Mouse (Mus musculus) liver, embryonic 16.5 days (tissue): ENCODE results near the gene Cntn5. TPM values are rescaled to one million over a fixed set of nuclear protein-coding genes. Genes with fewer than 3 reads are reported as not detected.

Source experiments
- ATAC-seq: fragments of 200-750 bp; cut with Nextera tagmentation; 2 replicates; pipeline ENCODE4 v1.8.0; 2017; ENCODE audit warnings: low read depth, mild to moderate bottlenecking, moderate number of reproducible peaks, moderate library complexity
- H3K27ac ChIP-seq: fragments of 300-500 bp; sonication (generic); 2 replicates; pipeline ENCODE4 v1.5.1; 2014; ENCODE audit warnings: mild to moderate bottlenecking, low read length
- H3K27me3 ChIP-seq: fragments of 300-500 bp; sonication (generic); 2 replicates; pipeline ENCODE4 v1.6.1; 2014; ENCODE audit warnings: low read depth, low read length, mixed read lengths; ENCODE audit not compliant: control insufficient read depth, insufficient read depth
- H3K36me3 ChIP-seq: fragments of 300-500 bp; sonication (generic); 2 replicates; pipeline ENCODE4 v1.6.1; 2014; ENCODE audit warnings: mild to moderate bottlenecking; ENCODE audit not compliant: control insufficient read depth, insufficient read depth
- H3K4me1 ChIP-seq: fragments of 300-500 bp; sonication (generic); 2 replicates; pipeline ENCODE4 v1.6.1; 2014; ENCODE audit warnings: low read depth, low read length, mixed read lengths; ENCODE audit not compliant: control insufficient read depth
- H3K4me2 ChIP-seq: fragments of 300-500 bp; sonication (generic); 2 replicates; pipeline ENCODE4 v1.6.1; 2014; ENCODE audit warnings: low read depth, low read length, mixed read lengths
- H3K4me3 ChIP-seq: fragments of 300-500 bp; sonication (generic); 2 replicates; pipeline ENCODE4 v1.5.1; 2014; ENCODE audit warnings: low read depth, mild to moderate bottlenecking, low read length
- H3K9ac ChIP-seq: fragments of 300-500 bp; sonication (generic); 2 replicates; pipeline ENCODE4 v1.6.1; 2014; ENCODE audit warnings: low read depth, low read length
- H3K9me3 ChIP-seq: fragments of 300-500 bp; sonication (generic); replicated peaks from 2 replicates; pipeline ENCODE4 v1.6.1; 2016; ENCODE audit warnings: low read length; ENCODE audit not compliant: control insufficient read depth
- WGBS: fragments of 180-500 bp; shearing (Covaris S2); extraction: QIAGEN DNeasy Blood & Tissue Kit; methylation state at CpG from one replicate; pipeline ENCODE4 v1.1.7; 2014; ENCODE audit not compliant: insufficient replicate concordance; 5-methylcytosine and 5-hydroxymethylcytosine counted together
- polyA plus RNA-seq: library from polyadenylated mRNA; unstranded; fragments of >200 nt; fragmentation: Nextera tagmentation; extraction: Ambion mirVana; gene quantifications from 2 replicates; pipeline ENCODE4 v1.2.1, GENCODE M21; 2015

Cntn5 gene
- polyA plus RNA-seq, 1 experiment from 2014 or later: not detected

DNA sequence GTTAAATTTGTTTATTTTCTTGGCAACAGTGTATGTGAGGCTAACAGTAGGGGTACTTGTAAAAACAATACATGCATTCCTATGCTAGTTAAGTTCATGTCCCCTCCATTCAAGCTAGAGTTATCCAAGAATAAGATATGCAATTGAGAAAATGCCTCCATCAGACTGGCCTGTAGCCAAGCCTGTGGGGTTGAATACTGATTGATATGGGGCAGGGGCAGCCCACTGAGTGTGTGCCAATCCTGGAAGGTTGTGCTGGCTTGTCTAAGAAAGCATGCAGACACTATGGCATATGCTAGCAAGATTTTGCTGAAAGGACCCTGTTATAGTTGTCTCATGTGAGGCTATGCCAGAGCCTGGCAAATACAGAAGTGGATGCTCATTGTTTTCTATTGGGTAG, 1196.8 kb downstream of the Cntn5 start:
- ATAC-seq: no peak

DNA sequence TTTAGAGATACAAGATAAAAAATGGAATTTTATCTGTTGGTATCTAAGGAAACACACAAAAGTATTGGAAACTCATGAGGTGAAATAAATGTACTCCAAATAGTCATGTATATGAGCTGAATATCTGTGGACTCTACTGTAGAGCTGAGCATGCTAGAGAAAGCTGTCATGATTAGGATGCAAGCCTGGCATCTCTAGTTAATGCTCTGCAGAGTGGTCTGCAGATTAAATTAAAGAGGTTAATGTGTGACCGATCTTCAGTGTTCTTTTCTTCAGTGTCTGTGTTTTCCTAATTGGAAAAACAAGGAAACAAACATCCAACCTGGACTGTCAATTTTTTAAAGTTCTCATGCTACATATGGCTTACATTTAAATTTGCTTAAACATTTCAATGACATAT, 1199.4 kb downstream of the Cntn5 start:
- H3K27me3 ChIP-seq: no peaks in the 10 kb centered on the region
- H3K9ac ChIP-seq: no peak overlapping the region
- H3K4me3 ChIP-seq: no peak overlapping the region
- no peaks in the 10 kb centered on the region for H3K9me3 ChIP-seq
- no peak for ATAC-seq
- no peak overlapping the region for H3K27ac ChIP-seq
- H3K36me3 ChIP-seq: no peaks in the 10 kb centered on the region
- no peak overlapping the region for H3K4me2 ChIP-seq
- H3K4me1 ChIP-seq: no peaks in the 10 kb centered on the region
- 70% methylated on average over 1 of the region's 1 CpGs for WGBS

More for the DNA sequence above, 1196.8 kb downstream of the Cntn5 start:
- Histone ChIP-seq H3K36me3 (no peaks in the 10 kb centered on the region), H3K4me2 (no peak overlapping the region), H3K9ac (no peak overlapping the region), H3K27me3 (no peaks in the 10 kb centered on the region), H3K9me3 (no peaks in the 10 kb centered on the region), H3K4me1 (no peaks in the 10 kb centered on the region), H3K4me3 (no peak overlapping the region), H3K27ac (no peak overlapping the region)

GRCm38 (mm10) chr9:9696636-9697035, 1207.9 kb downstream of the Cntn5 start:
- Histone ChIP-seq H3K4me2 (no peak overlapping the region), H3K36me3 (no peaks in the 10 kb centered on the region), H3K9me3 (no peaks in the 10 kb centered on the region), H3K9ac (no peak overlapping the region), H3K4me1 (no peaks in the 10 kb centered on the region), H3K27ac (no peak overlapping the region), H3K27me3 (no peaks in the 10 kb centered on the region), H3K4me3 (no peak overlapping the region)
- ATAC-seq: no peak
- WGBS: 55% methylated on average over 3 of the region's 3 CpGs

- Histone ChIP-seq H3K36me3 (no peaks in the 10 kb centered on the region), H3K27ac (no peak overlapping the region), H3K4me1 (no peaks in the 10 kb centered on the region), H3K4me3 (no peak overlapping the region), H3K9me3 (no peaks in the 10 kb centered on the region), H3K9ac (no peak overlapping the region), H3K4me2 (no peak overlapping the region), H3K27me3 (no peaks in the 10 kb centered on the region)
- ATAC-seq: no peak
- 30% methylated on average over 5 of the region's 5 CpGs for WGBS
These were observed 1222.2 kb downstream of the Cntn5 start for GRCm38 (mm10) chr9:9682348-9682884.

DNA sequence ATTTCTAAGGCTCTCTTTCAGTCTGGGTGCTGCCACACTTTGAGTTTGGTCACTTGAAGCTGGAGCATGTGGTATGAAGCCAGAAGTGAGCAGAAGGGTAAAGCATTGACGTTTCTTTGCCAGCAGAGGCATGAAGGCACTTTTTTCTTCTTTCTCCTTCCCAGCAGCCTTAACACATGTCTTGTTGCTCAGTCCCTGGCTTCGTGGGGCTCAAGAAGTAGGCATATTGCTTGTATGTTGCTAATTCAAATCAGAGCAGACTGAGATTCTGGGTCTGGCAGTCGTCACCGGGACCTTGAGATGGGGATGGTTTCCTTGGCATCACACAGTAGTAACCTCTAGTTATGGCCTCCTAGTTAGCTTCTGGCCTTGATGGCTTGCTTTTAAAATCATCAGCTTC, 1228.5 kb downstream of the Cntn5 start:
- no peaks in the 10 kb centered on the region for H3K36me3 ChIP-seq
- H3K9me3 ChIP-seq: no peaks in the 10 kb centered on the region
- H3K9ac ChIP-seq: no peak overlapping the region
- WGBS: 54% methylated on average over 4 of the region's 4 CpGs
- H3K27ac ChIP-seq: no peak overlapping the region
- H3K4me1 ChIP-seq: no peaks in the 10 kb centered on the region
- H3K27me3 ChIP-seq: no peaks in the 10 kb centered on the region
- no peak overlapping the region for H3K4me2 ChIP-seq
- H3K4me3 ChIP-seq: no peak overlapping the region
- no peak for ATAC-seq

DNA sequence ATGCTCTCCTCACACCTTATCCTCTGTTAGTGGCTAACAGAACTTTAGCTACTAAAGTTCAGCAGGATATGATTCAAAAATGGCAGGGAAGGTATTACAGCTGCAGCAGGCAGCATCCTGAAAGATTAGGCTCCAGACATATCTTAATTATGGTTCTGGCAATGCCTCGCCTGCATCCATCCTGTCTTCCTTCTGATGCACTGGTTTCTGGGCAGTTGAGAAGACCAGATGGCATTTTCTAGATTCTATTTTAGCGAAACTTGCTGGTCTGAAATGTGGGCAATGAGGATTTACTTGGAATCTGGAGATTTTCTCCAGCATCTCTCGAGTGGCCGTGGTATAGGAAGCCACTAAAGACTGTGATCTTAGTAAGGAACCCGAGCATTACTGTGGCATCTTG, 1230.0 kb downstream of the Cntn5 start:
- no peak for ATAC-seq
- Histone ChIP-seq H3K27me3 (no peaks in the 10 kb centered on the region), H3K4me1 (no peaks in the 10 kb centered on the region), H3K9ac (no peak overlapping the region), H3K36me3 (no peaks in the 10 kb centered on the region), H3K4me2 (no peak overlapping the region), H3K9me3 (no peaks in the 10 kb centered on the region), H3K4me3 (no peak overlapping the region), H3K27ac (no peak overlapping the region)
- 58% methylated on average over 5 of the region's 5 CpGs for WGBS

DNA sequence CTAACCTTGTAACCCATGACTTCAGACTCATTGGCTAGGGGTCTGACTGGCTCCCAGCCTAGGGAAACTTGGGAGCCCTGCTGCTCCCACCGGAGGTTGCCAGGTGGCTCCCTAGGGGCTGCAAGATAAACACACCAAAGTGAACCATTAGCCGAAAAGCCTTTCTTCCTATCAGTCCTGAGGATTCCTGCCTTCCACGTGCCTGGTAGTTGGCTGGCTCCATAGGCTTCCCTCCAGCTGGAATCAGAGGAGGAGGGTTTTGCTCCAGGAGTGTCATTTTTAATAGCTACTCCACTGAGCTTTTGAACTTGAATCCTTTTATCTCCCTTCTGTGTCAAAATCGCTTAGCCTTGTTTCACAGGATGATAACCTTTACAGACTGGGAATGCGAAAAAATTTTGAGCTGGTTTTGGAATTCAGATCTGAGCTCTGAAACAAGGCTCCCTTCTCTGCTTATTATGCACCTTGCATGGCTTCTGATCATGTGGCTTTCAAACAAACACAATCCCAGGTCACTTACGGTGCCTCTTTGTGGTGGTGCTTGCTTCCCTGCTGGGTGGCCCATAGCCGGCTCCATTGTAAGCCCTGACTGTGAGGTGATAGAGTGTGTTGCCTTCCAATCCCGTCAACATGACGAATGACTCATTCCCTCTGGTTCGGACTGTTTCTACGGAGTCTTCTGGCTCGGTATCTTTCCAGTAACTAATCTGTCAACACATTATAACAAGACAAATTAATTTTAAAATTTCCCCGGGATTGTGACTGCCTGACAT, 1231.1 kb downstream of the Cntn5 start:
- Histone ChIP-seq H3K4me3 (no peak overlapping the region), H3K27ac (no peak overlapping the region), H3K9ac (no peak overlapping the region), H3K27me3 (no peaks in the 10 kb centered on the region), H3K9me3 (no peaks in the 10 kb centered on the region), H3K4me2 (no peak overlapping the region), H3K36me3 (no peaks in the 10 kb centered on the region), H3K4me1 (no peaks in the 10 kb centered on the region)
- WGBS: 18% methylated on average over 13 of the region's 13 CpGs
- no peak for ATAC-seq

GRCm38 (mm10) chr9:9653463-9653862, 1251.1 kb downstream of the Cntn5 start:
- Histone ChIP-seq H3K9ac (no peak overlapping the region), H3K4me2 (no peak overlapping the region)
- peak; percentile 64 for ATAC-seq

GRCm38 (mm10) chr9:9647361-9647760, 1257.2 kb downstream of the Cntn5 start:
- no peak overlapping the region for H3K4me2 ChIP-seq
- 47% methylated on average over 3 of the region's 3 CpGs for WGBS

More at GRCm38 (mm10) chr9:9653463-9653862, 1251.1 kb downstream of the Cntn5 start:
- Histone ChIP-seq H3K9me3 (no peaks in the 10 kb centered on the region), H3K27ac (no peak overlapping the region), H3K4me1 (no peaks in the 10 kb centered on the region), H3K27me3 (no peaks in the 10 kb centered on the region), H3K4me3 (no peak overlapping the region), H3K36me3 (no peaks in the 10 kb centered on the region)
- 25% methylated on average over 3 of the region's 3 CpGs for WGBS

More at GRCm38 (mm10) chr9:9647361-9647760, 1257.2 kb downstream of the Cntn5 start:
- no peaks in the 10 kb centered on the region for H3K27me3 ChIP-seq
- no peak overlapping the region for H3K27ac ChIP-seq
- no peaks in the 10 kb centered on the region for H3K4me1 ChIP-seq
- no peak overlapping the region for H3K4me3 ChIP-seq
- H3K9me3 ChIP-seq: no peaks in the 10 kb centered on the region
- H3K36me3 ChIP-seq: no peaks in the 10 kb centered on the region
- no peak for ATAC-seq
- H3K9ac ChIP-seq: no peak overlapping the region
